29 mouse cellular contexts compared by ENCODE assay signal in genomic region chr9:13287482-13287881, GRCm38 (mm10).
"Had no signal": no experiment of that assay in that cellular context is flagged by ENCODE, and none has a peak within 500 bp of the region (broad histone marks: within the 10 kb centered on the region; RNA-seq: fewer than 3 reads in every experiment).

No protein-coding gene starts in this region.

- H3K27me3 ChIP-seq: heart, embryonic 12.5 days; hindbrain, embryonic 12.5 days; kidney, embryonic 15.5 days; limb, embryonic 12.5 days; liver, embryonic 13.5 days; liver, embryonic 15.5 days had no signal

- DNase-seq: gastrocnemius, adult 2 months; gastrocnemius, postnatal 10 days; gastrocnemius, postnatal 25 days; heart, adult 18-20 months; heart, postnatal 10 days; heart, postnatal 36 days; kidney, adult 11 months; kidney, adult 2 months; kidney, adult 9 months; kidney, postnatal 14 days; kidney, postnatal 36 days; layer of hippocampus, adult 9-11 months; liver; liver, embryonic 13.5 days; liver, postnatal 0 days had no signal

- H3K4me2 ChIP-seq: heart, embryonic 12.5 days; hindbrain, embryonic 12.5 days; hindbrain, embryonic 14.5 days; kidney, embryonic 15.5 days; limb, embryonic 12.5 days; liver, embryonic 11.5 days; liver, embryonic 13.5 days; liver, embryonic 15.5 days had no signal

- H3K4me1 ChIP-seq: heart, embryonic 10.5 days; heart, embryonic 12.5 days; hindbrain, embryonic 10.5 days; hindbrain, embryonic 12.5 days; kidney, embryonic 15.5 days; limb, embryonic 10.5 days; limb, embryonic 12.5 days; liver, embryonic 13.5 days; liver, embryonic 15.5 days had no signal

- ATAC-seq: hindbrain, embryonic 16.5 days; intestine, embryonic 16.5 days; liver, postnatal 0 days had no signal

- H3K27ac ChIP-seq: gastrocnemius, adult 2 months; heart, embryonic 10.5 days; hindbrain, embryonic 10.5 days; hindbrain, embryonic 12.5 days; hindbrain, embryonic 14.5 days; kidney, embryonic 15.5 days; kidney, postnatal 0 days; left cerebral cortex, adult 2 months; limb, embryonic 10.5 days; limb, embryonic 12.5 days; liver, embryonic 13.5 days; liver, embryonic 15.5 days had no signal

- H3K4me3 ChIP-seq: gastrocnemius, adult 2 months; heart, embryonic 10.5 days; heart, embryonic 12.5 days; hindbrain, embryonic 10.5 days; hindbrain, embryonic 12.5 days; kidney, embryonic 15.5 days; left cerebral cortex, adult 2 months; limb, embryonic 10.5 days; limb, embryonic 12.5 days; liver, embryonic 13.5 days; liver, embryonic 15.5 days had no signal

- H3K36me3 ChIP-seq: heart, embryonic 10.5 days; heart, embryonic 12.5 days; hindbrain, embryonic 12.5 days; limb, embryonic 10.5 days; limb, embryonic 12.5 days had no signal
